Mouse (Mus musculus): ENCODE measurements around the gene Dusp27. TPM values are rescaled to one million over a fixed set of nuclear protein-coding genes. Genes with fewer than 3 reads are reported as not detected.

Gene Dusp27
- polyA plus RNA-seq, 1 experiment from 2014 or later = 1.1 TPM

GRCm38 (mm10) chr1:166060406-166060805, 67.3 kb downstream of the Dusp27 start:
- DNase-seq (ENCODE audit: low spot score) = no peak
- no peak overlapping the region for H3K4me3 ChIP-seq (replicated peaks; ENCODE audit: low read length)
- no peaks in the 10 kb centered on the region; the same call in 1 of the 2 replicates for H3K4me1 ChIP-seq (replicated peaks; ENCODE audit: control insufficient read depth, insufficient read depth, low read length)
- H3K9ac ChIP-seq = no peak overlapping the region
- ATAC-seq (ENCODE audit: low FRiP score) = no peak
- no peaks in the 10 kb centered on the region for H3K9me3 ChIP-seq (ENCODE audit: control insufficient read depth, low read length)
- H3K27me3 ChIP-seq (ENCODE audit: control insufficient read depth, insufficient read depth, low read length) = no peaks in the 10 kb centered on the region
- WGBS = 85% methylated on average over 1 of the region's 1 CpGs
- no peak overlapping the region for H3K4me2 ChIP-seq (replicated peaks)
- H3K36me3 ChIP-seq (replicated peaks; ENCODE audit: control insufficient read depth, insufficient read depth) = no peaks in the 10 kb centered on the region
- no peak overlapping the region for H3K27ac ChIP-seq

- H3K27ac ChIP-seq = no peak overlapping the region
- WGBS = 16% methylated on average over 9 of the region's 9 CpGs
- ATAC-seq (ENCODE audit: low FRiP score) (0 out of 2 replicates have a peak, but pooled peaks have one; percentile 36), DNase-seq (ENCODE audit: low spot score) (peak; percentile 35)
- no peaks in the 10 kb centered on the region for H3K36me3 ChIP-seq (replicated peaks; ENCODE audit: control insufficient read depth, insufficient read depth)
- H3K27me3 ChIP-seq (ENCODE audit: control insufficient read depth, insufficient read depth, low read length) = no peaks in the 10 kb centered on the region
- no peaks in the 10 kb centered on the region for H3K9me3 ChIP-seq (ENCODE audit: control insufficient read depth, low read length)
- H3K4me3 ChIP-seq (replicated peaks; ENCODE audit: low read length) = no peak overlapping the region
- no peaks in the 10 kb centered on the region; the same call in 1 of the 2 replicates for H3K4me1 ChIP-seq (replicated peaks; ENCODE audit: control insufficient read depth, insufficient read depth, low read length)
- H3K4me2 ChIP-seq (replicated peaks) = no peak overlapping the region
- no peak overlapping the region for H3K9ac ChIP-seq
Observed at GRCm38 (mm10) chr1:166056098-166056756, 71.5 kb downstream of the Dusp27 start.

- peaks cover 12% of the 10 kb centered on the region for H3K4me1 ChIP-seq (replicated peaks; ENCODE audit: control insufficient read depth, insufficient read depth, low read length)
- H3K27ac ChIP-seq = no peak overlapping the region
- ATAC-seq (ENCODE audit: low FRiP score) = no peak
- no peak for DNase-seq (ENCODE audit: low spot score)
- H3K4me2 ChIP-seq (replicated peaks) = no peak overlapping the region
- H3K9ac ChIP-seq = no peak overlapping the region
- H3K27me3 ChIP-seq (ENCODE audit: control insufficient read depth, insufficient read depth, low read length) = 0 out of 2 replicates have a peak, but pooled peaks cover 3% of the 10 kb centered on the region
- H3K9me3 ChIP-seq (ENCODE audit: control insufficient read depth, low read length) = no peaks in the 10 kb centered on the region
- H3K4me3 ChIP-seq (replicated peaks; ENCODE audit: low read length) = no peak overlapping the region
- 31% methylated on average over 10 of the region's 10 CpGs for WGBS
- H3K36me3 ChIP-seq (replicated peaks; ENCODE audit: control insufficient read depth, insufficient read depth) = no peaks in the 10 kb centered on the region
Observed at GRCm38 (mm10) chr1:166053285-166053955, 74.3 kb downstream of the Dusp27 start.

- Histone ChIP-seq H3K27ac (peak overlapping the region; percentile 10; the same call in 1 of the 2 replicates), H3K36me3 (replicated peaks; ENCODE audit: control insufficient read depth, insufficient read depth) (no peaks in the 10 kb centered on the region), H3K9me3 (ENCODE audit: control insufficient read depth, low read length) (no peaks in the 10 kb centered on the region), H3K9ac (peak overlapping the region; percentile 51; the same call in 1 of the 2 replicates), H3K4me1 (replicated peaks; ENCODE audit: control insufficient read depth, insufficient read depth, low read length) (peaks cover 39% of the 10 kb centered on the region), H3K4me2 (replicated peaks) (peak overlapping the region; percentile 91), H3K27me3 (ENCODE audit: control insufficient read depth, insufficient read depth, low read length) (peaks cover 23% of the 10 kb centered on the region), H3K4me3 (replicated peaks; ENCODE audit: low read length) (peak overlapping the region; percentile 35)
- DNase-seq (ENCODE audit: low spot score) (peak; percentile 30), ATAC-seq (ENCODE audit: low FRiP score) (peak; percentile 74; the same call in 1 of the 2 replicates)
- WGBS = 9% methylated on average over 11 of the region's 11 CpGs
Observed at GRCm38 (mm10) chr1:166049046-166049827, 78.5 kb downstream of the Dusp27 start.

GRCm38 (mm10) chr1:166048230-166048911, 79.4 kb downstream of the Dusp27 start:
- H3K4me3 ChIP-seq (replicated peaks; ENCODE audit: low read length) = peak overlapping the region; percentile 35
- peak overlapping the region; percentile 51 for H3K9ac ChIP-seq
- H3K27ac ChIP-seq = peak overlapping the region; percentile 10
- H3K4me2 ChIP-seq (replicated peaks) = peak overlapping the region; percentile 91
- no peaks in the 10 kb centered on the region for H3K9me3 ChIP-seq (ENCODE audit: control insufficient read depth, low read length)
- peaks cover 39% of the 10 kb centered on the region for H3K4me1 ChIP-seq (replicated peaks; ENCODE audit: control insufficient read depth, insufficient read depth, low read length)
- ATAC-seq (ENCODE audit: low FRiP score) (0 out of 2 replicates have a peak, but pooled peaks have one; percentile 11), DNase-seq (ENCODE audit: low spot score) (peak; percentile 53)
- WGBS = under 1% methylated on average over 23 of the region's 23 CpGs
- no peaks in the 10 kb centered on the region for H3K36me3 ChIP-seq (replicated peaks; ENCODE audit: control insufficient read depth, insufficient read depth)
- peaks cover 23% of the 10 kb centered on the region for H3K27me3 ChIP-seq (ENCODE audit: control insufficient read depth, insufficient read depth, low read length)

Other genes starting within 250 kb of the Dusp27 start
- 18.1 and 19.2 TPM in 2 replicates for gene Pou2f1, start 125.2 kb downstream of the Dusp27 start, polyA plus RNA-seq (2014; fragmentation: Nextera tagmentation; extraction: Ambion mirVana)
- gene Gpa33, start 2.3 kb upstream of the Dusp27 start, polyA plus RNA-seq (2014; fragmentation: Nextera tagmentation; extraction: Ambion mirVana) = not detected in 2 replicates
- 0.20 TPM in 1 of 2 replicates, not detected in the other for gene Mael, start 110.8 kb upstream of the Dusp27 start, polyA plus RNA-seq (2014; fragmentation: Nextera tagmentation; extraction: Ambion mirVana)
- gene Ildr2, start 126.2 kb upstream of the Dusp27 start, polyA plus RNA-seq (2014; fragmentation: Nextera tagmentation; extraction: Ambion mirVana) = 3.6 and 4.1 TPM in 2 replicates

Measured in hindbrain, embryonic 14.5 days (tissue).